Mouse (Mus musculus) ES-E14 (cell line): ENCODE measurements around the gene Tmem98. TPM values are rescaled to one million over a fixed set of nuclear protein-coding genes. Genes with fewer than 3 reads are reported as not detected.

Experiments used
- DNase-seq: peaks from one replicate; pipeline ENCODE4 v3.0.0-alpha.2; 2013; ENCODE audit warnings: low read depth, low spot score
- H3K27ac ChIP-seq: 2 replicates; pipeline ENCODE4 v1.5.1; 2012; ENCODE audit warnings: low read depth, mild to moderate bottlenecking, low read length, moderate library complexity, mixed read lengths; ENCODE audit not compliant: poor library complexity, insufficient read depth, severe bottlenecking
- H3K36me3 ChIP-seq: 2 replicates; pipeline ENCODE4 v1.6.1; 2012; ENCODE audit warnings: mild to moderate bottlenecking, low read length, moderate library complexity, mixed read lengths; ENCODE audit not compliant: control insufficient read depth, poor library complexity, insufficient read depth, severe bottlenecking
- H3K4me1 ChIP-seq, 2 experiments: fragments of 150-350 bp in 1 of 2; sonication (generic) in 1 of 2; 2 replicates each; pipeline ENCODE4 v1.6.1; 2012; ENCODE audit warnings: low read length in 2 of 2, mild to moderate bottlenecking in 1 of 2, mixed read lengths in 1 of 2; ENCODE audit not compliant: control insufficient read depth in 2 of 2, insufficient read depth in 2 of 2, poor library complexity in 1 of 2
- H3K4me3 ChIP-seq, 2 experiments: fragments of 150-350 bp in 1 of 2; sonication (generic) in 1 of 2; 2 replicates each; pipeline ENCODE4 v1.5.1; 2012; ENCODE audit warnings: low read length in 2 of 2, low read depth in 1 of 2, mild to moderate bottlenecking in 1 of 2, mixed read lengths in 1 of 2; ENCODE audit not compliant: insufficient read depth in 1 of 2, poor library complexity in 1 of 2, severe bottlenecking in 1 of 2
- H3K9ac ChIP-seq: 2 replicates; pipeline ENCODE4 v1.6.1; 2012; ENCODE audit warnings: low read depth, mild to moderate bottlenecking, low read length, mixed read lengths; ENCODE audit not compliant: poor library complexity, insufficient read depth, severe bottlenecking
- H3K9me3 ChIP-seq: fragments of 150-350 bp; sonication (generic); 2 replicates; pipeline ENCODE4 v1.6.1; 2012; ENCODE audit warnings: low read depth, mild to moderate bottlenecking, low read length; ENCODE audit not compliant: control insufficient read depth, insufficient read depth
- CHD2 ChIP-seq: IDR thresholded peaks from 2 replicates; pipeline ENCODE4 v1.6.1; 2014; ENCODE audit warnings: mild to moderate bottlenecking, low read depth, low read length, inconsistent platforms
- HCFC1 ChIP-seq: IDR thresholded peaks from 2 replicates; pipeline ENCODE4 v1.6.1; 2012; ENCODE audit warnings: low read length, inconsistent platforms, borderline replicate concordance; ENCODE audit not compliant: insufficient read depth
- MAFK ChIP-seq: IDR thresholded peaks from 2 replicates; pipeline ENCODE4 v1.6.1; 2014; ENCODE audit warnings: mild to moderate bottlenecking, low read depth, low read length, inconsistent platforms; ENCODE audit not compliant: insufficient read depth
- ZC3H11A ChIP-seq: IDR thresholded peaks from 2 replicates; pipeline ENCODE4 v1.6.1; 2012; ENCODE audit warnings: low read depth, mild to moderate bottlenecking, inconsistent platforms, low read length, borderline replicate concordance
- ZNF384 ChIP-seq: IDR thresholded peaks from 2 replicates; pipeline ENCODE4 v1.6.1; 2012; ENCODE audit warnings: low read depth, low read length, inconsistent platforms
- in situ Hi-C, 2 experiments: fragments of 600-800 bp; cut with MboI; formaldehyde crosslinking; loops; one replicate each; pipeline ENCODE4 v1.15.1; 2025; ENCODE audit warnings: low sequenced_read_pairs in 2 of 2, inconsistent platforms in 1 of 2; ENCODE audit not compliant: unreplicated experiment in 2 of 2
- total RNA-seq: library from RNA; depleted of rRNA; stranded (reverse); fragments of 300-350 nt; gene quantifications from 2 replicates; pipeline ENCODE4 v1.2.3, GENCODE M21; 2012

Gene Tmem98
- total RNA-seq, 1 experiment, result 12.1 TPM

DNA sequence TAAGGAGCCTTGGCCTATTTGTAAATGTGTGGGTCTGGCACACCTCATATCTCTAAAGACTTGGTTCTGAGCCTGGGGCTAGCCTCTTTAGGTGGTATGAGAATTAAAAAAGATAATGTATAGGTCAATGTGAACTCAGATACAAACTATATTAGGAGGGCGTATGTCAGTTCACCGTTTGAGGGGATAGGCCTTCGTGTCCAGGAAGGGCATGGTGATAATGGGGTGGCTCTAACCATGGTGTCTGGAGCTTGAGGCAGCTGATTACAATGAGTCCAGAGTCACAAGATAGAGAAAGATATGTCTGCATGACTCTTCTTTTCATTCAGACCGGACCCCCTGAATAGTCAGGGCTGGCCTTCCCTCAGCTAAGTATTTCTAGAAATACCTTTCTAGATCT is 15.7 kb upstream of the Tmem98 start:
- no peak for DNase-seq
- no peaks in the 10 kb centered on the region for H3K9me3 ChIP-seq
- no peaks in the 10 kb centered on the region for H3K4me1 ChIP-seq
- no peak for TF ChIP-seq ZC3H11A
- no peak for TF ChIP-seq HCFC1
- no peak for TF ChIP-seq CHD2
- TF ChIP-seq ZNF384, result no peak
- TF ChIP-seq MAFK, result no peak
- in situ Hi-C loops, result no loop called here
- no peak overlapping the region for H3K9ac ChIP-seq
- H3K4me3 ChIP-seq, result no peak overlapping the region
- H3K27ac ChIP-seq, result no peak overlapping the region
- H3K36me3 ChIP-seq, result no peaks in the 10 kb centered on the region

DNA sequence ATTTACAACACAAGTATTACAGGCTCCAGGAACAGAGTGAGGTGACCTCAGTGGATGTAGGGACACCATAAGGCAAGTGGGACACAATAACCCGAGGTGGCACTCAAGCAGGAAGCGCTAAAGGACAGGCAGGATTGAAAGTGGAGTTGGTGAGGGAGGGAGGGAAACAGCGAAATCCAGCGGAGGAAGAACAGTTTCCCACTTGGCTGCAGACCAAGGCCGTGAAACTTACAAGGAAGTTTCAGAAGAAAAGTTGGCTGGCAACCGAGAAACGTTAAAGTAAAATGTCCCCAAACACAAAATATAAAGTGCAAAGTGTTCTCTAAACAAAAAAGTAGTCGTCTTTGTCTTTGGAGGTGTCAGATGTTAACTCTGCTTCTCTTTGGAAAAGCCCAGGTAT is 14.5 kb upstream of the Tmem98 start:
- Histone ChIP-seq H3K27ac (no peak overlapping the region), H3K4me3 (no peak overlapping the region), H3K4me1 (no peaks in the 10 kb centered on the region), H3K9ac (no peak overlapping the region), H3K9me3 (no peaks in the 10 kb centered on the region), H3K36me3 (no peaks in the 10 kb centered on the region)
- DNase-seq, result no peak
- TF ChIP-seq CHD2 (no peak), HCFC1 (no peak), ZNF384 (no peak), MAFK (no peak), ZC3H11A (no peak)
- in situ Hi-C loops, result no loop called here

DNA sequence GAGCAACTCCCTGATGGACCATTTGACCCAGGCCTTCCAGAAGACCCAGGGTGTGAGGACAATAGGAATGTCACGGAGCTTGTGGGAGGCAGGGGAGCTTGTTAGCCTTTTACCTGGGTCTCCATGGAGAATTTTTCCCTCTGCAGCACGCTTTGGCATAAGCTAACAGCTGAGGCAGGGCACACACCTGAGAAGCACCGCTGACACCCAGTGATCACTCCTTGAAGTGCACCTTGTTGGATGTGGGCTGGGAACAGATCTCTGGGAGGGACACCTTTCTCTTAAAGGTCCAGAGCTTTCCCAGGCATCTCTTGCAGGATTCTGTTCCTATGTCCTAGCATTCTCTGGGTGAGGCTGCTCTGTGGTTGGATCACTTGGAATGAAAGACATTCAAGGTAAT is 10.0 kb upstream of the Tmem98 start:
- H3K9me3 ChIP-seq, result no peaks in the 10 kb centered on the region
- no peak overlapping the region for H3K27ac ChIP-seq
- no peak for DNase-seq
- no peak for TF ChIP-seq ZC3H11A
- no peak for TF ChIP-seq MAFK
- no peak for TF ChIP-seq ZNF384
- no peak for TF ChIP-seq HCFC1
- TF ChIP-seq CHD2, result no peak
- no peak overlapping the region for H3K9ac ChIP-seq
- in situ Hi-C loops, result no loop called here
- no peaks in the 10 kb centered on the region; a peak in 1 of 4 replicates for H3K4me1 ChIP-seq
- no peak overlapping the region for H3K4me3 ChIP-seq
- no peaks in the 10 kb centered on the region; the same call in 1 of the 2 replicates for H3K36me3 ChIP-seq

DNA sequence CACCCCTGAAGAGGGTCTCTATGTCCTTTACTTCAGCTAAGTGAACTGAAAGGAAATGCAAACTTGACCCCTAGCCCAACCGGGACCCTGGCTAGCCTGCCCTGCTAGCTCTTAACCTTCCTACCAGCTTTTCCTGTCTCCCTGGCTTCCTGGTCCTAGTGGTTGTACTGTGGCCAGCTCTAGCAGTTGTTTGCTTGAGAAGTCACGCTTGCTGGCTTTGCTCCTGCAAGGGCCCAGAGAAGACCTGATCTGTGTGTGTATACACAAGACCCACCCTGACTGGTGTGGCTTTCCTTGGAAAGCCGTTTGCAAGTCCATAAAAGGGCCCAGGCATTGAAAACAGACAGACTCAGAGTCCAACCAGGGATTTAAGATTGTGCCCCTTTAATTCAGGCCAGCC is 7.3 kb upstream of the Tmem98 start:
- H3K27ac ChIP-seq, result no peak overlapping the region
- in situ Hi-C loops, result no loop called here
- no peak overlapping the region for H3K9ac ChIP-seq
- TF ChIP-seq HCFC1 (no peak), MAFK (no peak), ZC3H11A (no peak), CHD2 (no peak), ZNF384 (no peak)
- no peak overlapping the region for H3K4me3 ChIP-seq
- no peaks in the 10 kb centered on the region; the same call in 1 of the 2 replicates for H3K36me3 ChIP-seq
- no peaks in the 10 kb centered on the region; a peak in 1 of 4 replicates for H3K4me1 ChIP-seq
- DNase-seq, result no peak
- H3K9me3 ChIP-seq, result no peaks in the 10 kb centered on the region

DNA sequence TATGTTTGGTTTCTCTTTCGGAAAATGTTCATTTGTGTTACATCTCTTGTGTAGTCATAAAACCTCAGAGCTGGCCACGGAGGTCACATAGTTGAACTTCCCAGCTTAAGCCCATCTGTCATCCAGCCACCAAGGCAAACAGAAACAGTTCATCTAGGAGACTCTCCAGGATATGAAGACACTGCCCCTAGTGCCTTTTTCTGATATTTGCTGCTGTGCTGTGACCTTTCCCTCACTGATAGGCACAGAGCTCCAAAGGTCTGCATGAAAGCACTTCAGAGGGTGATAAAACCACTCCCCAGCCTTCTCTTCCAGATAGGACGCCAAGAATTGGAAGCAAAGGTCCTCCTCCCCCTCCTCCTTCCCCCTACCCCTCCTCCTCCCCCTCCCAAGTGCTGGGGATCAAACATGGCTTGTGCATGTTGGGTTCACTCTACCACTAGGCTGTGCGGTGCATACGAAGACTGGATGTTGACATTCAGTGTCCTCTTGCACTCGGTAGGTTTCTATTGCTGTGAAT is 1.4 kb upstream of the Tmem98 start:
- TF ChIP-seq CHD2 (no peak), ZC3H11A (no peak), MAFK (no peak), HCFC1 (no peak)
- in situ Hi-C loops, result no loop called here
- H3K9ac ChIP-seq, result no peak overlapping the region
- H3K9me3 ChIP-seq, result no peaks in the 10 kb centered on the region
- no peak overlapping the region for H3K27ac ChIP-seq
- H3K36me3 ChIP-seq, result no peaks in the 10 kb centered on the region; the same call in 1 of the 2 replicates
- DNase-seq, result no peak
- peaks cover 0 to 21% of the 10 kb centered on the region in 2 experiments; a peak in 2 of 4 replicates for H3K4me1 ChIP-seq
- no peak overlapping the region for H3K4me3 ChIP-seq
